Mouse (Mus musculus): ENCODE measurements around the gene Inpp4a. TPM values are rescaled to one million over a fixed set of nuclear protein-coding genes. Genes with fewer than 3 reads are reported as not detected.

Inpp4a gene
- total and polyA plus RNA-seq, 2 experiments: 8.1 to 12.4 TPM

DNA sequence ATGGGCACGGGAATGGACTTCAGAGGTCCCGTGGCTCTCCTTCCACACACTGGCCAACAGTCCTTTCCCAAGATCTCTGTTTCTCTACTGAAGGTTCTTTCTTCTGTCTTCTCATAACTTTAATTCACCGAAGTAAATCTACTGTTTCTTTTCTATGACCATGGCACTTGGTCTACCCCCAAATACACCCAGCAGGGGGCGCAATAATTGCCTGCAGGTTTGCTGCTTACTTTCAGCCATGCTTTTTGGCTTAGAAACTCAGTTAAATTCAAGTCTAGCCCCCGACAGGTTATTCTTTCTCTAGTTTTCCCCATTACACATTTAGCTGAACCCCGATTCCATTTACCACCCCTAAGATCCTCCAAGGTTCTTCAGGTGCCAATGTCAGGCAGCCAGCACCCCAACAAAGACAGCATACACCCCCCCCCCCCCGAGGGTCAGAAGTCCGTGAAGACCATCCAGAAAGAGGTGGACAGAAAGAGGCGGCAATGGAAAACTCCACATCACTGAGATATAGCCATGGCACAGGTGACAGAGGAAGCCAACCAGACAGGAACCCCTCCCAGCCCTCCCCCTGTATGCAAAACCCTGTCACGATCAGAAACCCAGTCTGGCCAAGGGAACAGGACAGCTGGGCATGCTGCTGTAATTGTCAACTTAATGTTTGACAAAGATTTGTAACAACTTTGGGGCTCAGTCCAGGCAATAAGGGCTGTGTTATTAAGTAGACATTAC is 148.9 kb downstream of the Inpp4a start:
- H3K79me2 ChIP-seq (ENCODE audit: control insufficient read depth, insufficient read depth, low read length): no peaks in the 10 kb centered on the region
- TF ChIP-seq CTCF (IDR thresholded peaks at IDR 0.05; ENCODE audit: low read depth, low read length) (peak; percentile 37; the same call in 1 of the 2 replicates), POLR2A (IDR thresholded peaks at IDR 0.05; ENCODE audit: extremely low read depth, insufficient read depth, low read length) (no peak)
- H3K4me3 ChIP-seq (ENCODE audit: insufficient read depth, low read depth, low read length): no peak overlapping the region
- no peak for DNase-seq (ENCODE audit: extremely low read depth, low read depth, low spot score)
- no peak overlapping the region for H3K27ac ChIP-seq (replicated peaks; ENCODE audit: insufficient read depth, low read depth, low read length)
- WGBS: 80% methylated on average over 10 of the region's 10 CpGs
- no peaks in the 10 kb centered on the region for H3K4me1 ChIP-seq (ENCODE audit: control insufficient read depth, insufficient read depth, low read length)
- H3K27me3 ChIP-seq (ENCODE audit: control insufficient read depth, insufficient read depth, low read length): no peaks in the 10 kb centered on the region
- no peaks in the 10 kb centered on the region for H3K36me3 ChIP-seq (ENCODE audit: control insufficient read depth, insufficient read depth, low read length)
- no peak overlapping the region for H3K9ac ChIP-seq (ENCODE audit: low read depth, low read length)

DNA sequence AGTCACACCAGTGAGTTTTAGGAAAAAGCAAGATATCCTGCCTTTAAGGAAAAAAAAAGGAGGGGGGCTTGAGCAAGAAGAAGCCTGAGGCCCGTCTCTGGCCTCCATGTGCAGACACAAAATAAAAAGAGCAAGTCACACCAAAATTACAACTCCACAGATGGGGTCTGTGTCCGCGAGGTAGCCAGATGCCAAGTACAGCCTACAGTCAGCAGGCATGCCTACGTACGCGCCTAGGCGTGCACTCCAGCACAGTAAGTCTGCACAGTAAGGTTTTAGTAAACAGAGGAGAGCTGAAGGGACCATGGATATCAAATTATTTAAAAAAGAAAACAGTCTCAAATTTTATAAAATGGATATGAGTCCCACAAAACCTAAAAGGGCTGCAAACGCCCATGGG is 151.6 kb downstream of the Inpp4a start:
- H3K4me1 ChIP-seq (ENCODE audit: control insufficient read depth, insufficient read depth, low read length): no peaks in the 10 kb centered on the region
- H3K27me3 ChIP-seq (ENCODE audit: control insufficient read depth, insufficient read depth, low read length): no peaks in the 10 kb centered on the region
- H3K79me2 ChIP-seq (ENCODE audit: control insufficient read depth, insufficient read depth, low read length): no peaks in the 10 kb centered on the region
- H3K36me3 ChIP-seq (ENCODE audit: control insufficient read depth, insufficient read depth, low read length): no peaks in the 10 kb centered on the region
- no peak overlapping the region for H3K27ac ChIP-seq (replicated peaks; ENCODE audit: insufficient read depth, low read depth, low read length)
- H3K4me3 ChIP-seq (ENCODE audit: insufficient read depth, low read depth, low read length): no peak overlapping the region
- 89% methylated on average over 8 of the region's 8 CpGs for WGBS
- TF ChIP-seq CTCF (IDR thresholded peaks at IDR 0.05; ENCODE audit: low read depth, low read length) (no peak), POLR2A (IDR thresholded peaks at IDR 0.05; ENCODE audit: extremely low read depth, insufficient read depth, low read length) (no peak)
- H3K9ac ChIP-seq (ENCODE audit: low read depth, low read length): no peak overlapping the region
- DNase-seq (ENCODE audit: extremely low read depth, low read depth, low spot score): no peak

DNA sequence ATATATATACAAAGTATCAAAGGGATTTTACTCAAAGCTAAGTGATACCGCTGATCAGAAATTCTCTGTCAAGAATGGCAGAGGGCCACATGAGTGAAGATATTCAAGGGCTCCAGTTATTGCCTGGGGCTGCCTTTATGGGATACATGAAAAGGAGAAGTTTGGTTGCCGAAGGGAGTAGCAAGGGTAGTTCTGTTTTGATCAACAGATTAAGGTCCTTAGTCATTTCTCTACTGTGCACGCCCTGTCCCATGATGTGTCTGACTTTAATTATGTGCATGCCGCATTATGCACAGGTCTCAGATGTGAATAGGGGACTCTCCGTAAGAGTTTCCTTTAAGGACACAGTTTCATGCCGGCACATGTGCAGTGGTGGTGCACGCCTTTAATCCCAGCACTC is 157.9 kb downstream of the Inpp4a start:
- no peak overlapping the region for H3K9ac ChIP-seq (ENCODE audit: low read depth, low read length)
- H3K27me3 ChIP-seq (ENCODE audit: control insufficient read depth, insufficient read depth, low read length): no peaks in the 10 kb centered on the region
- TF ChIP-seq CTCF (IDR thresholded peaks at IDR 0.05; ENCODE audit: low read depth, low read length) (no peak), POLR2A (IDR thresholded peaks at IDR 0.05; ENCODE audit: extremely low read depth, insufficient read depth, low read length) (no peak)
- H3K4me3 ChIP-seq (ENCODE audit: insufficient read depth, low read depth, low read length): no peak overlapping the region
- WGBS: 87% methylated on average over 7 of the region's 7 CpGs
- no peak overlapping the region for H3K27ac ChIP-seq (replicated peaks; ENCODE audit: insufficient read depth, low read depth, low read length)
- no peaks in the 10 kb centered on the region for H3K4me1 ChIP-seq (ENCODE audit: control insufficient read depth, insufficient read depth, low read length)
- H3K36me3 ChIP-seq (ENCODE audit: control insufficient read depth, insufficient read depth, low read length): no peaks in the 10 kb centered on the region
- H3K79me2 ChIP-seq (ENCODE audit: control insufficient read depth, insufficient read depth, low read length): no peaks in the 10 kb centered on the region
- no peak for DNase-seq (ENCODE audit: extremely low read depth, low read depth, low spot score)

Other genes starting within 250 kb of the Inpp4a start
- not detected in 2 replicates for gene Cnga3, start 85.4 kb upstream of the Inpp4a start, total RNA-seq (2014; rRNA removed)
- gene Cnga3, start 85.4 kb upstream of the Inpp4a start, polyA plus RNA-seq (2012; rRNA removed): not detected in 2 replicates
- gene Coa5, start 130.2 kb downstream of the Inpp4a start, total RNA-seq (2014; rRNA removed): 41.6 and 47.2 TPM in 2 replicates
- gene Coa5, start 130.2 kb downstream of the Inpp4a start, polyA plus RNA-seq (2012; rRNA removed): 45.8 and 53.2 TPM in 2 replicates
- 49.3 and 51.4 TPM in 2 replicates for gene Unc50, start 130.3 kb downstream of the Inpp4a start, total RNA-seq (2014; rRNA removed)
- 38.1 and 39.8 TPM in 2 replicates for gene Unc50, start 130.3 kb downstream of the Inpp4a start, polyA plus RNA-seq (2012; rRNA removed)
- gene Mgat4a, start 241.2 kb downstream of the Inpp4a start, total RNA-seq (2014; rRNA removed): 1.2 and 1.5 TPM in 2 replicates
- 0.17 and 0.21 TPM in 2 replicates for gene Mgat4a, start 241.2 kb downstream of the Inpp4a start, polyA plus RNA-seq (2012; rRNA removed)